Mouse (Mus musculus): ENCODE measurements around the gene Dnm3. TPM values are rescaled to one million over a fixed set of nuclear protein-coding genes. Genes with fewer than 3 reads are reported as not detected.

Dnm3 gene
- total and polyA plus RNA-seq, 3 experiments, result not detected

DNA sequence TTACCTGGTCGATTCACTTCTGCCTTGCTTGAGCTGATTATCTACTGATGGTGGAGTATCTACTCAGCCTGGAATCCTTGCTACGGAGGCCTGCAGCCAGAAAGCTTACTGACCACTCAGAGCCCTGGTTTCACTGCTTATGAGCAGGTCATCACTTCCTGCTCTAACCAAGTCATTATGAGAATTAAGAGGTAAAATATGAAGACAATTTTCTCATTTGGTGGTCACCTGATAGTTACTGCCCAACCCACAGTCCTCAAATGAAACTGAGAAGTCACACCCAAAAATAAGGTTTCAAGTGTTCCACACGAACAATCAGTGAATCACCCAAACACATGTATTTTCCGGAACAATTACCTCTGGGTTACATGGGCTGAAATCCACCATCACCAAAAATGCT is 289.1 kb downstream of the Dnm3 start:
- H3K79me2 ChIP-seq (ENCODE audit: control insufficient read depth, insufficient read depth, low read length, poor library complexity), result no peaks in the 10 kb centered on the region
- DNase-seq (ENCODE audit: low read depth, low spot score), result no peak
- H3K27me3 ChIP-seq (ENCODE audit: control insufficient read depth in 1 of 2, insufficient read depth in 2 of 2, low read length in 2 of 2), result no peaks in the 10 kb centered on the region
- no peaks in the 10 kb centered on the region for H3K36me3 ChIP-seq (ENCODE audit: control insufficient read depth in 1 of 2, insufficient read depth in 2 of 2, low read length in 2 of 2)
- H3K4me3 ChIP-seq (ENCODE audit: control insufficient read depth in 1 of 2, insufficient read depth in 1 of 2, low read depth in 2 of 2, low read length in 2 of 2), result no peak overlapping the region
- no peaks in the 10 kb centered on the region for H3K9me3 ChIP-seq (replicated peaks; ENCODE audit: insufficient read depth, low read length)
- no peak overlapping the region for H3K9ac ChIP-seq (ENCODE audit: control insufficient read depth, low read depth, low read length, poor library complexity, severe bottlenecking)
- no peak overlapping the region for H3K27ac ChIP-seq (ENCODE audit: control insufficient read depth, low read depth, low read length)
- TF ChIP-seq RCOR1 (IDR thresholded peaks at IDR 0.05; ENCODE audit: low read depth, low read length), result no peak
- no peaks in the 10 kb centered on the region for H3K4me1 ChIP-seq (ENCODE audit: control insufficient read depth in 1 of 2, insufficient read depth in 2 of 2, low read length in 2 of 2)

DNA sequence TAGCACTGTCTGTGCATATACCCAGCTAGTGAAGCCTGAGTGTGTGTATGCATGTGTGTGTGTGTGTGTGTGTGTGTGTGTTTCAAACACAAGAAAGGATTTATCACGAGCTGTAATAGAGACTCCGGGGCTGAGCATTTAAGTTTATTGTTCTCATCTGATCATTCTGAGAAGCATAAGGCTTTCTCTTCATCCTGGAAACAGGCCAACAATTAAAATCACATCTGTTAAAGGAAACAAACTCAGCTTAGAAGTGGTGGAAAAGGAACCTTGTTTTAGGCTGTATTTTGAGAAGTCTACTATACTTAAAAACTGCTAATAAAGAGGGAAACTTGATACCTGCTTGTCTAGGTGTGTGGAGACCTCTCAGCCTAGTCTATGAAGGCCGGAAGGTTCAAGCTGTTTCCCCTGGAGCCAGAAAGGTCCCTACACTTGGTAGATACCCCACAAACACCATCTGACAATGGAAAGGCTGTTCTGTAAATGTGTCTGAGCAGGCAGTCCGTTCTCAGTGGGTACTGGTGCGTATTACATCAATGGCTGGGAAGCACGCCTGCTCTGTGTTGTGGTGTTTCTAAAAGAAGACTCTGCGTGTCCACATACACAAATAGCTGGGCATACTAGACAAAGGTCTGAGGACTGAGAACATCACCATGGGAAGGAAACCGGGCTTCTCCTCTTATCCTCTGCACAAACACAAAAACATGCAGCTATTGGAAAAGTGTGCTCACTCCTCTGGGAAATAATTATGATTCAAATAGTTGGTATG is 290.3 kb downstream of the Dnm3 start:
- Histone ChIP-seq H3K36me3 (ENCODE audit: control insufficient read depth in 1 of 2, insufficient read depth in 2 of 2, low read length in 2 of 2) (no peaks in the 10 kb centered on the region), H3K9ac (ENCODE audit: control insufficient read depth, low read depth, low read length, poor library complexity, severe bottlenecking) (no peak overlapping the region), H3K79me2 (ENCODE audit: control insufficient read depth, insufficient read depth, low read length, poor library complexity) (no peaks in the 10 kb centered on the region), H3K9me3 (replicated peaks; ENCODE audit: insufficient read depth, low read length) (no peaks in the 10 kb centered on the region), H3K4me1 (ENCODE audit: control insufficient read depth in 1 of 2, insufficient read depth in 2 of 2, low read length in 2 of 2) (no peaks in the 10 kb centered on the region), H3K4me3 (ENCODE audit: control insufficient read depth in 1 of 2, insufficient read depth in 1 of 2, low read depth in 2 of 2, low read length in 2 of 2) (no peak overlapping the region), H3K27ac (ENCODE audit: control insufficient read depth, low read depth, low read length) (no peak overlapping the region), H3K27me3 (ENCODE audit: control insufficient read depth in 1 of 2, insufficient read depth in 2 of 2, low read length in 2 of 2) (no peaks in the 10 kb centered on the region)
- DNase-seq (ENCODE audit: low read depth, low spot score), result no peak
- TF ChIP-seq ETS1 (IDR thresholded peaks at IDR 0.05; ENCODE audit: low read depth, low read length), result no peak
- no peak for TF ChIP-seq CTCF (IDR thresholded peaks at IDR 0.05 in 2 of 3, conservative IDR thresholded peaks at IDR 0.05 in 1 of 3; ENCODE audit: control insufficient read depth in 1 of 3, insufficient read depth in 1 of 3, low read depth in 2 of 3, low read length in 3 of 3, poor library complexity in 1 of 3, severe bottlenecking in 1 of 3)
- no peak for TF ChIP-seq MAZ (IDR thresholded peaks at IDR 0.05; ENCODE audit: low read depth, low read length)

DNA sequence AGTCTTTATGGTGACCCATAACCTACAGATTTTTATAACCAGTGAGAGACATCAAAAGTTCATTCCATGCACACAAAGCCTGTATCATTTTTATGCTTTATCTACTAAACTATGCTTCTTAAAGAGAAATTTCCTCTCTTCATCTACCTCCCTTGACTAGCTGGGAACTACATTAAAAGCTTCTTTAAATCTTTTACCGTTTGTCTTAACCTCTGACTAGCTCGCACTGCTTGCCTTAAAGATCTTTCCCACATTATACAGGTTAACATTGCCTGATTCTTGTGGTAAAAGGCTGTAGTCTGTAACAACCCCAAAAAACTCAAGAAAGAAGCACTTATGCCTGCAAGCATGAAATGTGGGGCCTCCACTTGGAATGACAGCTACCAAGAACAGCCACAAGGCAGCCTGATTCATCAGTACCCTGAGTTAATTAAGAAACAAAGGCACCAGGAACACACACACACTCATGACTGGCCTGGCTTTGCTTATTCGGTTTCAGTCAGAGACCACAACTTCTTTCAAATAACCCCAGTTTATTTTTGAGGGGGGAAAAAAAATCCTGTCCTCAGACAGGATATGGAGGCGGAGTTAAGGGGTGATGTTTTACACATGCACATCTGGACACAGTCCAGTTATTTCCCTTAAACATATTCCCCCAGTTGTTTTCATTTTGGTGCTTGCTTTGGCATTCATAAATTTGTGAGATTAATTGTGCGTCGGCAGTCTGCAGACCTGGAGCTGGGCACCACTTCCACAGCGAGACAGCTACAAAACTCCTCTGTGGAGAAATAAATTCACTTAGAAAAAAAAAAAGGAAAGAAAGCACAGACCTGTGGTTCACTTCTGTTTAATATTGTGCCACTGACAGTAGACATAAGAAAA is 291.1 kb downstream of the Dnm3 start:
- Histone ChIP-seq H3K4me1 (ENCODE audit: control insufficient read depth in 1 of 2, insufficient read depth in 2 of 2, low read length in 2 of 2) (no peaks in the 10 kb centered on the region), H3K79me2 (ENCODE audit: control insufficient read depth, insufficient read depth, low read length, poor library complexity) (no peaks in the 10 kb centered on the region), H3K27me3 (ENCODE audit: control insufficient read depth in 1 of 2, insufficient read depth in 2 of 2, low read length in 2 of 2) (no peaks in the 10 kb centered on the region), H3K9ac (ENCODE audit: control insufficient read depth, low read depth, low read length, poor library complexity, severe bottlenecking) (no peak overlapping the region), H3K36me3 (ENCODE audit: control insufficient read depth in 1 of 2, insufficient read depth in 2 of 2, low read length in 2 of 2) (no peaks in the 10 kb centered on the region), H3K4me3 (ENCODE audit: control insufficient read depth in 1 of 2, insufficient read depth in 1 of 2, low read depth in 2 of 2, low read length in 2 of 2) (no peak overlapping the region), H3K9me3 (replicated peaks; ENCODE audit: insufficient read depth, low read length) (no peaks in the 10 kb centered on the region), H3K27ac (ENCODE audit: control insufficient read depth, low read depth, low read length) (no peak overlapping the region)
- TF ChIP-seq NELFE (IDR thresholded peaks at IDR 0.05; ENCODE audit: low read depth, low read length), result no peak
- no peak for TF ChIP-seq MAFK (IDR thresholded peaks at IDR 0.05; ENCODE audit: borderline replicate concordance, low read depth, low read length)
- TF ChIP-seq CTCF (IDR thresholded peaks at IDR 0.05 in 2 of 3, conservative IDR thresholded peaks at IDR 0.05 in 1 of 3; ENCODE audit: control insufficient read depth in 1 of 3, insufficient read depth in 1 of 3, low read depth in 2 of 3, low read length in 3 of 3, poor library complexity in 1 of 3, severe bottlenecking in 1 of 3), result no peak
- TF ChIP-seq CHD1 (IDR thresholded peaks at IDR 0.05; ENCODE audit: low read depth, low read length), result no peak
- no peak for TF ChIP-seq TBP (IDR thresholded peaks at IDR 0.05; ENCODE audit: low read depth, low read length)
- no peak for TF ChIP-seq BHLHE40 (IDR thresholded peaks at IDR 0.05; ENCODE audit: borderline replicate concordance, low read depth, low read length)
- no peak for TF ChIP-seq EP300 (IDR thresholded peaks at IDR 0.05; ENCODE audit: low read depth in 1 of 2, low read length in 2 of 2)
- TF ChIP-seq HCFC1 (IDR thresholded peaks at IDR 0.05; ENCODE audit: low read depth, low read length), result no peak
- DNase-seq (ENCODE audit: low read depth, low spot score), result no peak
